Mouse (Mus musculus): ENCODE measurements at regions not wholly inside any gene's neighbourhood (a gene's known extent, or its start where the extent isn't known, plus 50 kb on each side); places are given as distances from the start of the nearest gene placed in this dataset.

GRCm38 (mm10) chr14:118431241-118431882 lies 164.6 kb downstream of the Gm9376 start:
- no peak overlapping the region for H3K4me2 ChIP-seq (ENCODE audit: low read depth, low read length)
- 25% methylated on average over 6 of the region's 6 CpGs for WGBS (ENCODE audit: insufficient replicate concordance)
- no peaks in the 10 kb centered on the region for H3K36me3 ChIP-seq (ENCODE audit: control insufficient read depth, insufficient read depth)
- H3K4me3 ChIP-seq (ENCODE audit: low read depth, low read length), result no peak overlapping the region
- H3K9me3 ChIP-seq (replicated peaks; ENCODE audit: control insufficient read depth, low read length), result no peaks in the 10 kb centered on the region
- H3K27ac ChIP-seq (ENCODE audit: low read length), result no peak overlapping the region
- peaks cover 15% of the 10 kb centered on the region for H3K27me3 ChIP-seq (ENCODE audit: control insufficient read depth, insufficient read depth, low read depth, low read length)
- no peaks in the 10 kb centered on the region for H3K4me1 ChIP-seq (ENCODE audit: control insufficient read depth, low read depth, low read length)
- no peak overlapping the region for H3K9ac ChIP-seq (ENCODE audit: low read depth, low read length)
- ATAC-seq (ENCODE audit: low read depth), result no peak
